Mouse (Mus musculus) heart, embryonic 15.5 days (tissue): ENCODE results near the gene Znrf2. TPM values are rescaled to one million over a fixed set of nuclear protein-coding genes. Genes with fewer than 3 reads are reported as not detected.

Experiments used
- ATAC-seq: fragments of 200-750 bp; cut with Nextera tagmentation; replicated peaks from 2 replicates; pipeline ENCODE4 v1.8.0; 2017; ENCODE audit warnings: low read depth, moderate TSS enrichment; ENCODE audit not compliant: insufficient number of reproducible peaks, insufficient read depth, low FRiP score
- H3K27ac ChIP-seq: fragments of 300-500 bp; sonication (generic); 2 replicates; pipeline ENCODE4 v1.5.1; 2015; ENCODE audit warnings: mild to moderate bottlenecking, inconsistent platforms
- H3K27me3 ChIP-seq: fragments of 300-500 bp; sonication (generic); 2 replicates; pipeline ENCODE4 v1.6.1; 2015; ENCODE audit warnings: inconsistent platforms
- H3K36me3 ChIP-seq: fragments of 300-500 bp; sonication (generic); 2 replicates; pipeline ENCODE4 v1.6.1; 2015; ENCODE audit warnings: mild to moderate bottlenecking, inconsistent platforms
- H3K4me1 ChIP-seq: fragments of 300-500 bp; sonication (generic); replicated peaks from 2 replicates; pipeline ENCODE4 v1.6.1; 2015; ENCODE audit warnings: inconsistent platforms
- H3K4me2 ChIP-seq: fragments of 300-500 bp; sonication (generic); 2 replicates; pipeline ENCODE4 v1.6.1; 2015; ENCODE audit warnings: inconsistent platforms, mild to moderate bottlenecking, moderate library complexity
- H3K4me3 ChIP-seq: fragments of 300-500 bp; sonication (generic); 2 replicates; pipeline ENCODE4 v1.5.1; 2015; ENCODE audit warnings: mild to moderate bottlenecking, inconsistent platforms
- H3K9ac ChIP-seq: fragments of 300-500 bp; sonication (generic); 2 replicates; pipeline ENCODE4 v1.6.1; 2015; ENCODE audit warnings: mild to moderate bottlenecking, inconsistent platforms
- H3K9me3 ChIP-seq: fragments of 300-500 bp; sonication (generic); replicated peaks from 2 replicates; pipeline ENCODE4 v1.6.1; 2016; ENCODE audit warnings: inconsistent platforms
- WGBS: fragments of 180-500 bp; shearing (Covaris S2); methylation state at CpG from one replicate; pipeline ENCODE4 v1.1.7; 2015; ENCODE audit warnings: mixed read lengths; 5-methylcytosine and 5-hydroxymethylcytosine counted together
- polyA plus RNA-seq: library from polyadenylated mRNA; unstranded; fragments of >200 nt; fragmentation: Nextera tagmentation; extraction: Ambion mirVana; gene quantifications from 2 replicates; pipeline ENCODE4 v1.2.1, GENCODE M21; 2015

Znrf2 gene
- polyA plus RNA-seq, 1 experiment from 2014 or later, result 2.7 TPM

- no peaks in the 10 kb centered on the region for H3K27me3 ChIP-seq
- H3K9me3 ChIP-seq, result no peaks in the 10 kb centered on the region
- H3K27ac ChIP-seq, result no peak overlapping the region
- H3K4me3 ChIP-seq, result no peak overlapping the region
- WGBS, result 55% methylated on average over 5 of the region's 5 CpGs
- peaks cover 21% of the 10 kb centered on the region for H3K4me1 ChIP-seq
- no peak overlapping the region for H3K9ac ChIP-seq
- ATAC-seq, result no peak
- no peaks in the 10 kb centered on the region for H3K36me3 ChIP-seq
- H3K4me2 ChIP-seq, result no peak overlapping the region
Observed at GRCm38 (mm10) chr6:54827481-54827880, 10.8 kb downstream of the Znrf2 start.

GRCm38 (mm10) chr6:54828274-54828673, 11.6 kb downstream of the Znrf2 start:
- H3K4me3 ChIP-seq, result no peak overlapping the region
- H3K36me3 ChIP-seq, result no peaks in the 10 kb centered on the region
- ATAC-seq, result no peak
- H3K4me1 ChIP-seq, result peaks cover 20% of the 10 kb centered on the region
- H3K9me3 ChIP-seq, result no peaks in the 10 kb centered on the region
- no peak overlapping the region for H3K4me2 ChIP-seq
- WGBS, result 39% methylated on average over 1 of the region's 1 CpGs
- no peak overlapping the region for H3K9ac ChIP-seq
- H3K27me3 ChIP-seq, result no peaks in the 10 kb centered on the region
- H3K27ac ChIP-seq, result no peak overlapping the region

GRCm38 (mm10) chr6:54830048-54830772, 13.5 kb downstream of the Znrf2 start:
- 81% methylated on average over 7 of the region's 7 CpGs for whole genome bisulfite sequencing
- Histone ChIP-seq H3K4me1 (peaks cover 20% of the 10 kb centered on the region), H3K4me2 (no peak overlapping the region), H3K36me3 (no peaks in the 10 kb centered on the region), H3K27me3 (no peaks in the 10 kb centered on the region), H3K4me3 (no peak overlapping the region), H3K27ac (no peak overlapping the region), H3K9ac (no peak overlapping the region), H3K9me3 (no peaks in the 10 kb centered on the region)
- no peak for ATAC-seq

GRCm38 (mm10) chr6:54831069-54831720, 14.5 kb downstream of the Znrf2 start:
- 53% methylated on average over 8 of the region's 8 CpGs for WGBS
- Histone ChIP-seq H3K27me3 (no peaks in the 10 kb centered on the region), H3K9me3 (no peaks in the 10 kb centered on the region), H3K4me2 (no peak overlapping the region), H3K27ac (no peak overlapping the region), H3K9ac (no peak overlapping the region), H3K4me3 (no peak overlapping the region), H3K4me1 (peaks cover 20% of the 10 kb centered on the region), H3K36me3 (no peaks in the 10 kb centered on the region)
- ATAC-seq, result no peak

- Histone ChIP-seq H3K27ac (no peak overlapping the region), H3K9me3 (no peaks in the 10 kb centered on the region), H3K9ac (no peak overlapping the region), H3K4me3 (no peak overlapping the region), H3K4me2 (no peak overlapping the region), H3K27me3 (no peaks in the 10 kb centered on the region), H3K36me3 (no peaks in the 10 kb centered on the region), H3K4me1 (peaks cover 8% of the 10 kb centered on the region)
- WGBS, result 64% methylated on average over 2 of the region's 2 CpGs
- no peak for ATAC-seq
Observed at GRCm38 (mm10) chr6:54833427-54833826, 16.7 kb downstream of the Znrf2 start.

GRCm38 (mm10) chr6:54836666-54837065, 19.9 kb downstream of the Znrf2 start:
- H3K27me3 ChIP-seq, result no peaks in the 10 kb centered on the region
- no peaks in the 10 kb centered on the region for H3K4me1 ChIP-seq
- no peak for ATAC-seq
- no peak overlapping the region for H3K4me3 ChIP-seq
- no peaks in the 10 kb centered on the region for H3K36me3 ChIP-seq
- H3K4me2 ChIP-seq, result no peak overlapping the region
- H3K27ac ChIP-seq, result no peak overlapping the region
- H3K9ac ChIP-seq, result no peak overlapping the region
- H3K9me3 ChIP-seq, result peaks cover 12% of the 10 kb centered on the region; the same call in 1 of the 2 replicates

- Histone ChIP-seq H3K27ac (no peak overlapping the region), H3K4me2 (no peak overlapping the region), H3K36me3 (no peaks in the 10 kb centered on the region), H3K4me1 (peaks cover 4% of the 10 kb centered on the region; the same call in 1 of the 2 replicates), H3K4me3 (no peak overlapping the region), H3K9me3 (peaks cover 12% of the 10 kb centered on the region; the same call in 1 of the 2 replicates), H3K27me3 (no peaks in the 10 kb centered on the region), H3K9ac (no peak overlapping the region)
- no peak for ATAC-seq
Observed at GRCm38 (mm10) chr6:54841399-54841798, 24.7 kb downstream of the Znrf2 start.

- Histone ChIP-seq H3K36me3 (no peaks in the 10 kb centered on the region), H3K4me3 (no peak overlapping the region), H3K27ac (no peak overlapping the region), H3K4me1 (peaks cover 4% of the 10 kb centered on the region; the same call in 1 of the 2 replicates), H3K27me3 (no peaks in the 10 kb centered on the region), H3K4me2 (no peak overlapping the region), H3K9me3 (peaks cover 12% of the 10 kb centered on the region; the same call in 1 of the 2 replicates), H3K9ac (no peak overlapping the region)
- ATAC-seq, result no peak
- 53% methylated on average over 1 of the region's 1 CpGs for WGBS
Observed at GRCm38 (mm10) chr6:54842041-54842440, 25.3 kb downstream of the Znrf2 start.

- Histone ChIP-seq H3K4me1 (peaks cover 39% of the 10 kb centered on the region), H3K36me3 (no peaks in the 10 kb centered on the region), H3K27ac (no peak overlapping the region), H3K4me2 (no peak overlapping the region), H3K27me3 (no peaks in the 10 kb centered on the region), H3K4me3 (no peak overlapping the region), H3K9ac (no peak overlapping the region), H3K9me3 (no peaks in the 10 kb centered on the region)
- no peak for ATAC-seq
- WGBS, result 80% methylated on average over 3 of the region's 3 CpGs
Observed at GRCm38 (mm10) chr6:54848546-54848945, 31.8 kb downstream of the Znrf2 start.

- Histone ChIP-seq H3K4me1 (peaks cover 37% of the 10 kb centered on the region), H3K4me2 (no peak overlapping the region), H3K9me3 (no peaks in the 10 kb centered on the region), H3K27me3 (no peaks in the 10 kb centered on the region), H3K27ac (peak overlapping the region; percentile 29; the same call in 1 of the 2 replicates), H3K4me3 (no peak overlapping the region), H3K9ac (no peak overlapping the region), H3K36me3 (no peaks in the 10 kb centered on the region)
- no peak; the same call in 1 of the 2 replicates for ATAC-seq
- WGBS, result 37% methylated on average over 4 of the region's 4 CpGs
Observed at GRCm38 (mm10) chr6:54849179-54850156, 32.8 kb downstream of the Znrf2 start.

- peaks cover 37% of the 10 kb centered on the region for H3K4me1 ChIP-seq
- 0 out of 2 replicates have a peak overlapping the region, but pooled peaks have one; percentile 5 for H3K4me2 ChIP-seq
- no peak for ATAC-seq
- no peak overlapping the region for H3K4me3 ChIP-seq
- WGBS, result 39% methylated on average over 4 of the region's 4 CpGs
- no peaks in the 10 kb centered on the region for H3K36me3 ChIP-seq
- H3K9me3 ChIP-seq, result no peaks in the 10 kb centered on the region
- H3K27ac ChIP-seq, result peak overlapping the region; percentile 54
- no peak overlapping the region for H3K9ac ChIP-seq
- H3K27me3 ChIP-seq, result no peaks in the 10 kb centered on the region
Observed at GRCm38 (mm10) chr6:54851778-54852177, 35.1 kb downstream of the Znrf2 start.
